Mouse (Mus musculus) liver, embryonic 18 days (tissue): ENCODE data around the gene Clec4e. TPM values are rescaled to one million over a fixed set of nuclear protein-coding genes. Genes with fewer than 3 reads are reported as not detected.

Experiments
- polyA plus RNA-seq: library from polyadenylated mRNA; depleted of rRNA; stranded (reverse); fragments of >200 nt; gene quantifications from 2 replicates; pipeline ENCODE4 v1.2.3, GENCODE M21; 2012; rRNA removed

The Clec4e gene
- 1.1 and 1.2 TPM in 2 replicates for polyA plus RNA-seq

GRCm38 (mm10) chr6:123289753-123290152 is at the start of gene Clec4e:
TSS of gene Clec4e (minus strand) at chr6:123289870.

GRCm38 (mm10) chr6:123308033-123308432 is 18.4 kb upstream of the Clec4e start, which contains the start of gene Vmn2r19:
TSS of gene Vmn2r19 (plus strand) at chr6:123308333.

GRCm38 (mm10) chr6:123261555-123262161 is 28.0 kb downstream of the Clec4e start, which contains the start of gene Clec4d:
TSS of gene Clec4d (plus strand) at chr6:123262111.

Other genes with a start within 250 kb of the Clec4e start
- gene Clec4b1, start 239.9 kb downstream of the Clec4e start, polyA plus RNA-seq, result 0.07 and 0.17 TPM in 2 replicates
- 11.2 and 13.0 TPM in 2 replicates for gene Clec4a2, start 183.4 kb downstream of the Clec4e start, polyA plus RNA-seq
- gene Clec4b2, start 117.0 kb downstream of the Clec4e start, polyA plus RNA-seq, result 0.37 and 0.50 TPM in 2 replicates
- gene Clec4n, start 60.0 kb downstream of the Clec4e start, polyA plus RNA-seq, result 11.4 and 15.2 TPM in 2 replicates
- gene Clec4d, start 27.8 kb downstream of the Clec4e start, polyA plus RNA-seq, result 2.5 and 2.6 TPM in 2 replicates
- not detected in 2 replicates for gene Vmn2r19, start 18.5 kb upstream of the Clec4e start, polyA plus RNA-seq
- not detected in 2 replicates for gene Vmn2r20, start 128.2 kb upstream of the Clec4e start, polyA plus RNA-seq
- not detected in 2 replicates for gene Vmn2r21, start 243.5 kb upstream of the Clec4e start, polyA plus RNA-seq